Comparison of ENCODE assay signal across 8 mouse cellular contexts in genomic region chr7:112226446-112227265, GRCm38 (mm10). TPM values are rescaled to one million over a fixed set of nuclear protein-coding genes. Genes with fewer than 3 reads are reported as not detected.
A peak's percentile ranks its signal among the peaks of the same experiment; 100 is the strongest.
DNase-seq lines count a peak whose midpoint lies in the region; ATAC-seq lines count a peak whose summit lies in the region.

No protein-coding gene starts in this region.

- WGBS in embryonic facial prominence, embryonic 13.5 days, result 4% methylated on average over 24 of the region's 24 CpGs
- 5% methylated on average over 24 of the region's 24 CpGs for WGBS in hindbrain, embryonic 11.5 days
- whole genome bisulfite sequencing in liver, embryonic 13.5 days (ENCODE audit: insufficient replicate concordance), result 18% methylated on average over 24 of the region's 24 CpGs
- 4% methylated on average over 24 of the region's 24 CpGs for WGBS in neural tube, embryonic 13.5 days

- peaks cover 21% of the 10 kb centered on the region for H3K4me1 ChIP-seq in embryonic facial prominence, embryonic 13.5 days
- peaks cover 13% of the 10 kb centered on the region for H3K4me1 ChIP-seq in hindbrain, embryonic 11.5 days (replicated peaks; ENCODE audit: control insufficient read depth, insufficient read depth, low read length)
- peaks cover 16% of the 10 kb centered on the region for H3K4me1 ChIP-seq in liver, embryonic 13.5 days (replicated peaks)
- peaks cover 26% of the 10 kb centered on the region for H3K4me1 ChIP-seq in neural tube, embryonic 13.5 days (replicated peaks)

- peaks cover 66% of the 10 kb centered on the region for H3K27me3 ChIP-seq in embryonic facial prominence, embryonic 13.5 days
- H3K27me3 ChIP-seq in hindbrain, embryonic 11.5 days (ENCODE audit: control insufficient read depth, insufficient read depth, low read length), result peaks cover 18% of the 10 kb centered on the region
- peaks cover 31% of the 10 kb centered on the region for H3K27me3 ChIP-seq in liver, embryonic 13.5 days
- peaks cover 56% of the 10 kb centered on the region for H3K27me3 ChIP-seq in neural tube, embryonic 13.5 days

- H3K27ac ChIP-seq in embryonic facial prominence, embryonic 13.5 days, result no peak overlapping the region
- no peak overlapping the region for H3K27ac ChIP-seq in hindbrain, embryonic 11.5 days (ENCODE audit: low read depth, low read length)
- no peak overlapping the region for H3K27ac ChIP-seq in liver, embryonic 13.5 days
- H3K27ac ChIP-seq in neural tube, embryonic 13.5 days (replicated peaks), result no peak overlapping the region

- H3K4me3 ChIP-seq in embryonic facial prominence, embryonic 13.5 days, result peak overlapping the region; percentile 57
- H3K4me3 ChIP-seq in hindbrain, embryonic 11.5 days (ENCODE audit: low read depth, low read length), result peak overlapping the region; percentile 59
- peak overlapping the region; percentile 60 for H3K4me3 ChIP-seq in liver, embryonic 13.5 days (replicated peaks)
- peak overlapping the region; percentile 54 for H3K4me3 ChIP-seq in neural tube, embryonic 13.5 days

- DNase-seq in heart, adult 11 months, result peak; percentile 97
- DNase-seq in heart, postnatal 25 days (ENCODE audit: low spot score), result no peak
- DNase-seq in hindbrain, embryonic 11.5 days (ENCODE audit: low spot score), result peak; percentile 56
- no peak for DNase-seq in liver, embryonic 13.5 days
- no peak for DNase-seq in spleen, postnatal 4 days (ENCODE audit: low spot score in 2 of 2)
- no peak for DNase-seq in cerebellum, postnatal 10 days

- no peaks in the 10 kb centered on the region for H3K36me3 ChIP-seq in embryonic facial prominence, embryonic 13.5 days
- H3K36me3 ChIP-seq in hindbrain, embryonic 11.5 days (ENCODE audit: control insufficient read depth, insufficient read depth, low read length), result no peaks in the 10 kb centered on the region
- H3K36me3 ChIP-seq in liver, embryonic 13.5 days, result no peaks in the 10 kb centered on the region
- H3K36me3 ChIP-seq in neural tube, embryonic 13.5 days, result no peaks in the 10 kb centered on the region

- no peaks in the 10 kb centered on the region for H3K9me3 ChIP-seq in embryonic facial prominence, embryonic 13.5 days
- no peaks in the 10 kb centered on the region for H3K9me3 ChIP-seq in hindbrain, embryonic 11.5 days (ENCODE audit: control insufficient read depth, low read length)
- no peaks in the 10 kb centered on the region for H3K9me3 ChIP-seq in liver, embryonic 13.5 days (replicated peaks)
- no peaks in the 10 kb centered on the region for H3K9me3 ChIP-seq in neural tube, embryonic 13.5 days

- H3K9ac ChIP-seq in embryonic facial prominence, embryonic 13.5 days, result peak overlapping the region; percentile 70
- peak overlapping the region; percentile 31; the same call in 1 of the 2 replicates for H3K9ac ChIP-seq in hindbrain, embryonic 11.5 days (ENCODE audit: low read depth, low read length)
- H3K9ac ChIP-seq in liver, embryonic 13.5 days, result peak overlapping the region; percentile 55; the same call in 1 of the 2 replicates
- H3K9ac ChIP-seq in neural tube, embryonic 13.5 days, result peak overlapping the region; percentile 70

- no peak for ATAC-seq in embryonic facial prominence, embryonic 13.5 days (ENCODE audit: insufficient number of reproducible peaks, insufficient read depth, low FRiP score, low TSS enrichment, low read depth)
- peak; percentile 29 for ATAC-seq in hindbrain, embryonic 11.5 days (ENCODE audit: low FRiP score)
- ATAC-seq in liver, embryonic 13.5 days (ENCODE audit: low read depth), result no peak
- peak; percentile 23 for ATAC-seq in neural tube, embryonic 13.5 days (ENCODE audit: low read depth)

- H3K4me2 ChIP-seq in embryonic facial prominence, embryonic 13.5 days, result peak overlapping the region; percentile 99
- H3K4me2 ChIP-seq in hindbrain, embryonic 11.5 days (replicated peaks; ENCODE audit: low read depth, low read length), result peak overlapping the region; percentile 86
- peak overlapping the region; percentile 76 for H3K4me2 ChIP-seq in liver, embryonic 13.5 days
- peak overlapping the region; percentile 93 for H3K4me2 ChIP-seq in neural tube, embryonic 13.5 days

- intact Hi-C loops in heart, postnatal 25 days (cut with DNase I), result no loop called here

RNA-seq across cellular contexts. Expression of gene Mical2, which starts 1.0 kb away (rescaled TPM):
- 100 to 1,000 TPM in 1 of 2 experiments, 10 to 100 TPM in 1; 93.4 to 103 TPM for total RNA-seq in heart, postnatal 25 days (2021)
- polyA plus RNA-seq in embryonic facial prominence, embryonic 13.5 days (2015; fragmentation: Nextera tagmentation; extraction: Ambion mirVana), result 4.3 and 5.4 TPM in 2 replicates
- 1.2 and 1.7 TPM in 2 replicates for polyA plus RNA-seq in hindbrain, embryonic 11.5 days (2014; fragmentation: Nextera tagmentation; extraction: Ambion mirVana)
- polyA plus RNA-seq in liver, embryonic 13.5 days (2015; fragmentation: Nextera tagmentation; extraction: Ambion mirVana), result 1.5 and 1.8 TPM in 2 replicates
- 1.9 and 2.5 TPM in 2 replicates for polyA plus RNA-seq in neural tube, embryonic 13.5 days (2015; fragmentation: Nextera tagmentation; extraction: Ambion mirVana)

Comparison
In these comparisons a context has a peak if more than half of its experiments do, and no peak if none do; other contexts are left out.
1. DNase-seq: peak in heart, adult 11 months (single experiment) and hindbrain, embryonic 11.5 days (single experiment); none in heart, postnatal 25 days (single experiment), liver, embryonic 13.5 days (single experiment), spleen, postnatal 4 days (0 of 2) and cerebellum, postnatal 10 days (0 of 2).
2. ATAC-seq: peak in hindbrain, embryonic 11.5 days (single experiment) and neural tube, embryonic 13.5 days (single experiment); none in embryonic facial prominence, embryonic 13.5 days (single experiment) and liver, embryonic 13.5 days (single experiment).
3. Peak in every context shown above with its lines, with median percentiles within 50 percentile points of each other: H3K4me2 ChIP-seq, H3K4me3 ChIP-seq and H3K9ac ChIP-seq.